Mouse (Mus musculus) erythroid progenitor cell, adult 5-6 weeks (primary cell): Measurements from ENCODE around the gene Alpl. TPM values are rescaled to one million over a fixed set of nuclear protein-coding genes. Genes with fewer than 3 reads are reported as not detected.
A peak's percentile ranks its signal among the peaks of the same experiment; 100 is the strongest.

Experiments used
- ATAC-seq: replicated peaks from 2 replicates; pipeline ENCODE4 v1.8.0; 2016; ENCODE audit warnings: moderate number of reproducible peaks, mild to moderate bottlenecking, moderate TSS enrichment, inconsistent platforms; ENCODE audit not compliant: poor library complexity, low FRiP score, severe bottlenecking
- total RNA-seq, 2 experiments: library from RNA; stranded (forward) in 1 of 2; stranded (reverse) in 1 of 2; fragments of 150-400 nt in 1 of 2; fragments of 186-747, 209-891 nt in 1 of 2; gene quantifications; 2 replicates each; pipeline versions ENCODE4 v1.2.3 to v1.2.4; 2015 to 2017; ENCODE audit warnings: low replicate concordance in 2 of 2

Gene Alpl
- total RNA-seq, 2 experiments from 2014 or later: not detected

- no peak for ATAC-seq
These were observed 49.1 kb downstream of the Alpl start for GRCm38 (mm10) chr4:137747091-137747490.

GRCm38 (mm10) chr4:137744433-137744918 is 51.7 kb downstream of the Alpl start:
- 0 out of 2 replicates have a peak, but pooled peaks have one; percentile 20 for ATAC-seq

- ATAC-seq: no peak
These were observed 52.4 kb downstream of the Alpl start for GRCm38 (mm10) chr4:137743791-137744190.

- ATAC-seq: no peak
These were observed 55.8 kb downstream of the Alpl start for GRCm38 (mm10) chr4:137740350-137740749.

GRCm38 (mm10) chr4:137739151-137739923 is 56.8 kb downstream of the Alpl start:
- ATAC-seq: no peak

- no peak for ATAC-seq
These were observed 58.4 kb downstream of the Alpl start for GRCm38 (mm10) chr4:137737760-137738159.

GRCm38 (mm10) chr4:137736220-137736701 is 59.9 kb downstream of the Alpl start:
- ATAC-seq: no peak

- no peak for ATAC-seq
These were observed 62.7 kb downstream of the Alpl start for GRCm38 (mm10) chr4:137733459-137733858.

GRCm38 (mm10) chr4:137732962-137733361 is 63.2 kb downstream of the Alpl start:
- no peak for ATAC-seq

GRCm38 (mm10) chr4:137732361-137732760 is 63.8 kb downstream of the Alpl start:
- no peak for ATAC-seq

- no peak for ATAC-seq
These were observed 64.3 kb downstream of the Alpl start for GRCm38 (mm10) chr4:137731891-137732290.

GRCm38 (mm10) chr4:137730757-137731156 is 65.4 kb downstream of the Alpl start:
- ATAC-seq: no peak

- peak; percentile 68 for ATAC-seq
These were observed 66.0 kb downstream of the Alpl start for GRCm38 (mm10) chr4:137730134-137730533.

- ATAC-seq: no peak
These were observed 66.9 kb downstream of the Alpl start for GRCm38 (mm10) chr4:137729155-137729855.

GRCm38 (mm10) chr4:137728399-137729154 is 67.6 kb downstream of the Alpl start:
- ATAC-seq: no peak

- no peak for ATAC-seq
These were observed 68.5 kb downstream of the Alpl start for GRCm38 (mm10) chr4:137727506-137728187.

GRCm38 (mm10) chr4:137726739-137727505 is 69.3 kb downstream of the Alpl start:
- ATAC-seq: no peak

GRCm38 (mm10) chr4:137725541-137726145 is 70.5 kb downstream of the Alpl start:
- no peak for ATAC-seq
